Mouse (Mus musculus) forebrain, embryonic 11.5 days (tissue): ENCODE data around the gene Tmem253. TPM values are rescaled to one million over a fixed set of nuclear protein-coding genes. Genes with fewer than 3 reads are reported as not detected.

Source experiments
- ATAC-seq: fragments of 200-750 bp; cut with Nextera tagmentation; replicated peaks from 2 replicates; pipeline ENCODE4 v1.8.0; 2017; ENCODE audit warnings: moderate TSS enrichment; ENCODE audit not compliant: low FRiP score
- DNase-seq: peaks from one replicate; pipeline ENCODE4 v3.0.0-alpha.2; 2017; ENCODE audit warnings: low spot score
- H3K27ac ChIP-seq: fragments of 300-500 bp; sonication (generic); 2 replicates; pipeline ENCODE4 v1.5.1; 2014; ENCODE audit warnings: low read depth, low read length
- H3K27me3 ChIP-seq: fragments of 300-500 bp; sonication (generic); 2 replicates; pipeline ENCODE4 v1.6.1; 2014; ENCODE audit warnings: mild to moderate bottlenecking, low read length, mixed read lengths; ENCODE audit not compliant: control insufficient read depth, insufficient read depth
- H3K36me3 ChIP-seq: fragments of 300-500 bp; sonication (generic); 2 replicates; pipeline ENCODE4 v1.6.1; 2014; ENCODE audit warnings: mild to moderate bottlenecking, low read length, moderate library complexity, mixed read lengths; ENCODE audit not compliant: control insufficient read depth, insufficient read depth
- H3K4me1 ChIP-seq: fragments of 300-500 bp; sonication (generic); replicated peaks from 2 replicates; pipeline ENCODE4 v1.6.1; 2014; ENCODE audit warnings: low read length, mixed read lengths; ENCODE audit not compliant: control insufficient read depth, insufficient read depth
- H3K4me2 ChIP-seq: fragments of 300-500 bp; sonication (generic); 2 replicates; pipeline ENCODE4 v1.6.1; 2014; ENCODE audit warnings: low read depth, mild to moderate bottlenecking, low read length, moderate library complexity, mixed read lengths; ENCODE audit not compliant: severe bottlenecking
- H3K4me3 ChIP-seq: fragments of 300-500 bp; sonication (generic); 2 replicates; pipeline ENCODE4 v1.5.1; 2014; ENCODE audit warnings: low read depth, low read length
- H3K9ac ChIP-seq: fragments of 300-500 bp; sonication (generic); 2 replicates; pipeline ENCODE4 v1.6.1; 2014; ENCODE audit warnings: low read length
- H3K9me3 ChIP-seq: fragments of 300-500 bp; sonication (generic); 2 replicates; pipeline ENCODE4 v1.6.1; 2016; ENCODE audit warnings: low read length, mixed read lengths; ENCODE audit not compliant: control insufficient read depth
- WGBS: fragments of 180-500 bp; shearing (Covaris S2); extraction: QIAGEN DNeasy Blood & Tissue Kit; methylation state at CpG from one replicate; pipeline ENCODE4 v1.1.7; 2014; 5-methylcytosine and 5-hydroxymethylcytosine counted together
- polyA plus RNA-seq: library from polyadenylated mRNA; unstranded; fragments of >200 nt; fragmentation: Nextera tagmentation; extraction: Ambion mirVana; gene quantifications from 2 replicates; pipeline ENCODE4 v1.2.1, GENCODE M21; 2014

Gene Tmem253
- polyA plus RNA-seq, 1 experiment from 2014 or later, result 0.92 TPM

GRCm38 (mm10) chr14:52021138-52021529 is 5.7 kb downstream of the Tmem253 start:
- no peak for DNase-seq
- H3K27me3 ChIP-seq, result no peaks in the 10 kb centered on the region
- no peaks in the 10 kb centered on the region for H3K9me3 ChIP-seq
- 71% methylated on average over 4 of the region's 4 CpGs for WGBS
- H3K36me3 ChIP-seq, result no peaks in the 10 kb centered on the region
- no peak for ATAC-seq
- H3K4me1 ChIP-seq, result peaks cover 25% of the 10 kb centered on the region
- H3K27ac ChIP-seq, result peak overlapping the region; percentile 99
- H3K9ac ChIP-seq, result peak overlapping the region; percentile 92; the same call in 1 of the 2 replicates
- H3K4me3 ChIP-seq, result peak overlapping the region; percentile 48; the same call in 1 of the 2 replicates
- no peak overlapping the region; the same call in 1 of the 2 replicates for H3K4me2 ChIP-seq

- Histone ChIP-seq H3K4me1 (peaks cover 22% of the 10 kb centered on the region), H3K4me3 (no peak overlapping the region), H3K9me3 (no peaks in the 10 kb centered on the region), H3K9ac (no peak overlapping the region), H3K27me3 (no peaks in the 10 kb centered on the region), H3K36me3 (no peaks in the 10 kb centered on the region), H3K27ac (0 out of 2 replicates have a peak overlapping the region, but pooled peaks have one; percentile 2), H3K4me2 (no peak overlapping the region)
- no peak for DNase-seq
- no peak for ATAC-seq
- WGBS, result 93% methylated on average over 8 of the region's 8 CpGs
Observed at GRCm38 (mm10) chr14:52021568-52022212, 6.2 kb downstream of the Tmem253 start.

DNA sequence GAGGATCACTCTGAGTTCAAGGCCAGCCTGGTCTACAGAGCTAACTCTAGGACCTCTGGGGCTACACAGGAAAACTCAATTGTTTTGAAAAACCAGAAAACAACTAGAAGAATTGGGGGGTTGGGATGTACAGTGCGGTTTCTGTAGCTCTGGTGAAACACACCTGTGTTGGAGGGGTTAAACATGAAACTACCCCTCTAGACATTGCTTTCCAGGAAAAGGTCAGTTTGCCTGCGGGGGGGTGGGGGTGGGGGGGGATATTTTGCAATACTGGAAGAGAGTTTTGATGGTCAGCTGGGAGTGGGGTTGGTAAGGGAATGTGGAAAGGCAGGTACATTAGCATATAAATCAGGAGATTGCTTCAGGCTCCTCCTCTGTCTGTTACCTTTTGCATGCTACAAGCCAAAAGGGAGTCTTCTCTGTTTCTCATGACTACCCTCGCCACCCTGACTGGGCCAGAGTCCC is 6.8 kb downstream of the Tmem253 start:
- Histone ChIP-seq H3K9ac (no peak overlapping the region), H3K4me2 (peak overlapping the region; percentile 48; the same call in 1 of the 2 replicates), H3K4me1 (peaks cover 19% of the 10 kb centered on the region), H3K27ac (no peak overlapping the region), H3K36me3 (no peaks in the 10 kb centered on the region), H3K4me3 (no peak overlapping the region), H3K9me3 (no peaks in the 10 kb centered on the region), H3K27me3 (no peaks in the 10 kb centered on the region)
- WGBS, result 55% methylated on average over 3 of the region's 3 CpGs
- DNase-seq (no peak), ATAC-seq (no peak)

DNA sequence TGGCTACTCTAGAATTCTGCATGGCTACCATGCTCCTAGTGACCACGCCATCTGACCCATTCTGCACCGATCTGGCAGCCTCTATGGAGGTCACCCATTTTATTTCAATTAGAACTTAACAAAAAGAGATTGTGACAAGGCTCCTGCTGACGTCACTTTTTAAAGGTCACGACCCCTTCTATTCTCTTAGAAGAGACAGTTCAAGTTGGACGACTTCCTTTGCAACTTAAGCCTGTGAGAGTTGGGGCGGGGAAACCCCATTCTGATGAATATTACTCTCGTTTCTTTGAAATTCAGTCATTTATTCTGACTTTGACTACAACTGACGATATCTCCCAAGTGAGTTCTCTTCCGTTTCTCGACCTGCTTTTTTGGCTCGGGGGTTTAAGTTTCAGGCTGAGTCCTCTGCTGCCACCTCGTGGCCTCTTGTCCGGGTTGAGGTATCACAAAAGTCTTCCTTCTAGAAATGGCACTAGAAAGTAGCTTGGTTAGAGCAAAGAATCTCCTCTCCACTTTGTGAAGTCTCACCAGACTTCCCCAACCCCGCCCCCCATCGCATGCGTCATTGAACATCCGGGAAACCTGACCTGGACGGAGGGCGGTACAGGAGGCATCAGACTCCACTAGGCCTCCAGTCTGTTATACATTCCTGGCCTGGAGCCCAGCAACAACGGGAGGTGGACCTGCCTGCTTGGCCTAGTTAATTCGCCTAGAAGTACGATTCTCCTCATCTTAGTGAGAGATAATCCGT is 7.4 kb downstream of the Tmem253 start:
- Histone ChIP-seq H3K27ac (peak overlapping the region; percentile 81), H3K9ac (peak overlapping the region; percentile 52), H3K4me3 (peak overlapping the region; percentile 19; the same call in 1 of the 2 replicates), H3K9me3 (no peaks in the 10 kb centered on the region), H3K27me3 (no peaks in the 10 kb centered on the region), H3K4me1 (peaks cover 19% of the 10 kb centered on the region), H3K4me2 (peak overlapping the region; percentile 48), H3K36me3 (no peaks in the 10 kb centered on the region)
- 2% methylated on average over 23 of the region's 23 CpGs for WGBS
- DNase-seq (peak; percentile 91), ATAC-seq (peak; percentile 13)

- Histone ChIP-seq H3K9ac (no peak overlapping the region), H3K4me2 (no peak overlapping the region), H3K4me1 (peaks cover 11% of the 10 kb centered on the region), H3K27me3 (no peaks in the 10 kb centered on the region), H3K36me3 (no peaks in the 10 kb centered on the region), H3K9me3 (no peaks in the 10 kb centered on the region), H3K27ac (no peak overlapping the region), H3K4me3 (no peak overlapping the region)
- DNase-seq, result no peak
- ATAC-seq, result no peak
- 92% methylated on average over 2 of the region's 2 CpGs for WGBS
Observed at GRCm38 (mm10) chr14:52024133-52024532, 8.7 kb downstream of the Tmem253 start.

DNA sequence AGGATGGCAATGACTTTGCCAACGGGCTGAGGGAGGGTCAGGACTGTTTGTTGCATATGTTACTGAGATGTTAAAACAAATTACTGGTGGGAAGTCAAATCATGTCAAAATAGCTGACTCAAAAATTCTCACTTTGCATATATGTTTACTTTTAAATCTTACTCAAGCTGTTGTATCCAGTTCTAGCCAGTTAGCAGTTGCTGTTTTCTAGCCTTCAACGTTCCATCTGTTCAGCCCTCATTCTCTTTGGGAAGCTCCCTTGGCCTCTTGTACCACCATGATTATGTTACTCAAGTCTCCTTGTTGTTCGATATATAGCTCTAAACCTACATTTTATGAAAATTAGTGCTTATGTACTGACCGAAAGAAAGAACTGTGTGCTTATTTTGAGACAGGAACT is 10.9 kb downstream of the Tmem253 start:
- H3K27ac ChIP-seq, result no peak overlapping the region
- H3K4me1 ChIP-seq, result peaks cover 5% of the 10 kb centered on the region
- no peak for DNase-seq
- ATAC-seq, result no peak
- H3K27me3 ChIP-seq, result no peaks in the 10 kb centered on the region
- no peak overlapping the region for H3K4me2 ChIP-seq
- H3K9ac ChIP-seq, result no peak overlapping the region
- H3K36me3 ChIP-seq, result no peaks in the 10 kb centered on the region
- 92% methylated on average over 4 of the region's 4 CpGs for WGBS
- no peaks in the 10 kb centered on the region for H3K9me3 ChIP-seq
- no peak overlapping the region for H3K4me3 ChIP-seq

DNA sequence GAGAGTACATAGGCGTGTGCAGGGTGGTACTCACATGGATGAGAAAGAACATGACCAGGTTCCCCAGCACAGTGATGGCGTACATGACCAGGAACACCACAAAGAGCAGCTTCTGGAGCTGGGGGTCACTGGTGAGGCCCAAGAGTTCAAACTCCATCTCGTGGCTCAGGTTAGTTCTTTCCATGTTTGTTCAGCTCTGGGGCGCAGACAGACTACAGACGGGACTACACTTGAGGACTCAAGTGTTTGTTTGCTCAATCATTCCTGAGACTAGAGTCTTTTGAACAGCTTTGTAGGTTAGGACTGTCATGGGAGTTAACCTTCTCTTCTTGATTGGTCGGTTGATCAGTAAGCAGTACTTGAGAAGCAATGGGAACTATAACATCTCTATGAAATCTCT is 20.5 kb downstream of the Tmem253 start:
- ATAC-seq, result no peak
- Histone ChIP-seq H3K27ac (no peak overlapping the region), H3K4me1 (no peaks in the 10 kb centered on the region), H3K36me3 (no peaks in the 10 kb centered on the region), H3K4me2 (no peak overlapping the region), H3K9me3 (no peaks in the 10 kb centered on the region), H3K27me3 (no peaks in the 10 kb centered on the region), H3K9ac (no peak overlapping the region), H3K4me3 (no peak overlapping the region)
- WGBS, result 90% methylated on average over 6 of the region's 6 CpGs
- no peak for DNase-seq

DNA sequence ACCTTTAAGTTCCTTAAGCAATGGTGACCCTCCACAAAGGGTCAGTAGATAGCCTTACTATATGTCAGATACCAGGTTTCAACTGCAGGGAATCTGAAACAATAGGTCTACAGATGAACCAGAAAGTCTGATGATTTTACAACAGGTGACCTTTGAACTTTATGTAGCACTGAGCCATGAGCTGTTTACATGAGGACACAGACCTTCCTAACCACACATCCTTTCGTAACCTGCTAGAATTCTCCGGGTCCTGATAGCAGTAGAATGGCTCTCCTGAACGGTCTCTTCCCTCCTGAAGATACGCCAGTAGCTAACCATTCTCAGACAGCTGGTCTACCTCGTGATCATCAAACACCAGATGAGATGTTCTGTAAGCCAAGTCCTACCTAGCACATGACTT is 23.9 kb downstream of the Tmem253 start:
- H3K9ac ChIP-seq, result no peak overlapping the region
- 87% methylated on average over 5 of the region's 5 CpGs for WGBS
- DNase-seq (no peak), ATAC-seq (no peak)
- no peaks in the 10 kb centered on the region for H3K27me3 ChIP-seq
- H3K27ac ChIP-seq, result no peak overlapping the region
- H3K4me1 ChIP-seq, result no peaks in the 10 kb centered on the region
- no peaks in the 10 kb centered on the region for H3K9me3 ChIP-seq
- no peak overlapping the region for H3K4me3 ChIP-seq
- no peak overlapping the region for H3K4me2 ChIP-seq
- no peaks in the 10 kb centered on the region for H3K36me3 ChIP-seq
